Mouse (Mus musculus): Measurements from ENCODE around the gene Slfn5. TPM values are rescaled to one million over a fixed set of nuclear protein-coding genes. Genes with fewer than 3 reads are reported as not detected.
A peak's percentile ranks its signal among the peaks of the same experiment; 100 is the strongest.
"Not testable (repeated sequence)": the region's sequence is repeated elsewhere in the genome, so short reads cannot be mapped to it uniquely, and the experiment has no call there.

The Slfn5 gene
- total RNA-seq, 2 experiments from 2014 or later: 78.3 to 87.2 TPM

- intact Hi-C loops (cut with DNase I): not testable (repeated sequence)
These were observed 39.6 kb downstream of the Slfn5 start for GRCm38 (mm10) chr11:82990612-82991385.

GRCm38 (mm10) chr11:82991469-82992166, 40.5 kb downstream of the Slfn5 start, which contains the start of gene Slfn9:
Gene Slfn9 (minus strand): TSS chr11:82991830.
- DNase-seq: peak; percentile 64 to 67
- intact Hi-C loops (cut with DNase I): no loop called here

More at GRCm38 (mm10) chr11:82990612-82991385, 39.6 kb downstream of the Slfn5 start:
- peak; percentile 37 to 42 for DNase-seq

- DNase-seq: no peak
- intact Hi-C loops (cut with DNase I): no loop called here
These were observed 62.2 kb downstream of the Slfn5 start for GRCm38 (mm10) chr11:83013356-83013755.

Small RNA genes lying within 50 kb of the gene (microRNA-seq; reads per million reads assigned to microRNA genes)
- 0 reads per million in 2 experiments for gene Mir7679

Other genes with a start within 250 kb of the Slfn5 start
- gene Cct6b, start 187.0 kb upstream of the Slfn5 start, total RNA-seq (2021): under 1 TPM in 1 of 2 experiments, not detected in 1; 0.33 TPM
- 10 to 100 TPM; 15.3 to 16.5 TPM for gene Zfp830, start 187.0 kb upstream of the Slfn5 start, total RNA-seq (2021)
- 10 to 100 TPM; 20.6 to 21.9 TPM for gene Lig3, start 170.2 kb upstream of the Slfn5 start, total RNA-seq (2021)
- 1 to 10 TPM; 5.0 to 6.5 TPM for gene Rffl, start 80.1 kb upstream of the Slfn5 start, total RNA-seq (2021)
- gene Rad51d, start 60.7 kb upstream of the Slfn5 start, total RNA-seq (2021): 1 to 10 TPM; 8.0 to 8.3 TPM
- not detected for gene Fndc8, start 59.2 kb upstream of the Slfn5 start, total RNA-seq (2021)
- gene Nle1, start 42.9 kb upstream of the Slfn5 start, total RNA-seq (2021): 10 to 100 TPM; 12.6 to 12.7 TPM
- gene Unc45b, start 40.8 kb upstream of the Slfn5 start, total RNA-seq (2021): 100 to 1,000 TPM; 162 to 164 TPM
- gene Slfn9, start 40.5 kb downstream of the Slfn5 start, total RNA-seq (2021): 1 to 10 TPM; 1.2 to 2.3 TPM
- gene Slfn8, start 69.5 kb downstream of the Slfn5 start, total RNA-seq (2021): under 1 TPM; 0.22 to 0.46 TPM
- 1 to 10 TPM; 3.5 to 4.8 TPM for gene Slfn2, start 113.8 kb downstream of the Slfn5 start, total RNA-seq (2021)
- gene Slfn1, start 165.5 kb downstream of the Slfn5 start, total RNA-seq (2021): under 1 TPM in 1 of 2 experiments, not detected in 1; 0.41 TPM
- gene Slfn4, start 223.8 kb downstream of the Slfn5 start, total RNA-seq (2021): under 1 TPM; 0.12 to 0.20 TPM
- gene Slfn3, start 240.0 kb downstream of the Slfn5 start, total RNA-seq (2021): 1 to 10 TPM; 3.4 to 4.6 TPM

Data from heart, postnatal 14 days (tissue).